Mouse (Mus musculus) CH12.LX (cell line): ENCODE data around the gene Tbc1d22b.

Experiments
- BHLHE40 ChIP-seq: IDR thresholded peaks from 2 replicates; pipeline ENCODE4 v1.6.1; 2011; ENCODE audit warnings: mild to moderate bottlenecking, low read depth, low read length, improper control_type of control experiment
- CTCF ChIP-seq, 2 experiments: IDR thresholded peaks in 1 of 2; conservative IDR thresholded peaks in 1 of 2; 2 replicates each; pipeline ENCODE4 v1.5.1; 2011 to 2012; ENCODE audit warnings: low read depth in 2 of 2, low read length in 2 of 2, improper control_type of control experiment in 1 of 2, inconsistent platforms in 1 of 2, mild to moderate bottlenecking in 1 of 2, moderate library complexity in 1 of 2
- EP300 ChIP-seq: IDR thresholded peaks from 2 replicates; pipeline ENCODE4 v1.6.1; 2011; ENCODE audit warnings: low read length, improper control_type of control experiment
- IRF4 ChIP-seq: IDR thresholded peaks from 2 replicates; pipeline ENCODE4 v1.6.1; 2014; ENCODE audit warnings: low read depth, mild to moderate bottlenecking, inconsistent platforms, low read length, improper control_type of control experiment
- JUND ChIP-seq: conservative IDR thresholded peaks from 2 replicates; pipeline ENCODE4 v1.6.1; 2011; ENCODE audit warnings: low read depth, low read length, improper control_type of control experiment
- MAFK ChIP-seq: IDR thresholded peaks from 2 replicates; pipeline ENCODE4 v1.6.1; 2011; ENCODE audit warnings: low read length, improper control_type of control experiment; ENCODE audit not compliant: insufficient replicate concordance
- MAX ChIP-seq: IDR thresholded peaks from 2 replicates; pipeline ENCODE4 v1.6.1; 2011; ENCODE audit warnings: low read length, improper control_type of control experiment
- MAZ ChIP-seq: IDR thresholded peaks from 2 replicates; pipeline ENCODE4 v1.6.1; 2012; ENCODE audit warnings: low read depth, mild to moderate bottlenecking, inconsistent platforms, low read length, improper control_type of control experiment, moderate library complexity
- POLR2A ChIP-seq: IDR thresholded peaks from 2 replicates; pipeline ENCODE4 v1.6.1; 2011; ENCODE audit warnings: low read depth, mild to moderate bottlenecking, improper control_type of control experiment, low read length
- TCF12 ChIP-seq: IDR thresholded peaks from 2 replicates; pipeline ENCODE4 v1.6.1; 2014; ENCODE audit warnings: low read depth, mild to moderate bottlenecking, inconsistent platforms, low read length, improper control_type of control experiment
- ZKSCAN1 ChIP-seq: IDR thresholded peaks from 2 replicates; pipeline ENCODE4 v1.6.1; 2012; ENCODE audit warnings: low read depth, inconsistent platforms, low read length, improper control_type of control experiment, borderline replicate concordance

DNA sequence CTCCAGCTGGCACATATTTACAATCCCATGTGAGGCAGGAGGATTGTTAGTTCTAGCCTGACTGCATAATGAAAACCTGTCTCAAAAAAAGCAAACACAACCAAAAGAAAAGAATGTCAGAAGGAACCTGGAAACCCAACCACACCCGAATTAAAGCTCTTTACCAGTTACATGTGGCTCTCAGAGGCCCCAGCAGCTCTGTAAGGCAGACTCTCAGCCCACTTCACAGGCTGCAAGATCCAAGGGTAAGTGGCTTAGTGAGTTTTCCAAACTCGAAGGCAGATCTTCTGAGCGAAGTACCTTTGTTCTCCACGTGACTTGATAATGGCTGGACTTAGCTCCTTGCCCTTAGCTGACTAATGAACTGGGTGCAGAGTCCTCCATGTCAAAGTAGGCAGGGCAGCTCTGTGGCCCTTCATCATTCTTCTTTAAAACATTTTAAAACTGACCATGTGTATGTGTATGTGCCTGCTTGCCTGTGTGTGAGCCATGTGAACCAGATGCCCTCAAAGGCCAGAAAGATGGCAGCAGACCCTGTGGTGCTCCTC lies 30.1 kb downstream of the Tbc1d22b start:
- TF ChIP-seq CTCF (conservative IDR thresholded peaks at IDR 0.05 in 1 of 2, IDR thresholded peaks at IDR 0.05 in 1 of 2; ENCODE audit: low read depth in 2 of 2, low read length in 2 of 2): no peak
- TF ChIP-seq MAZ: no peak
- no peak for TF ChIP-seq MAFK
- no peak for TF ChIP-seq EP300
- TF ChIP-seq TCF12: no peak
- no peak for TF ChIP-seq IRF4
- no peak for TF ChIP-seq POLR2A
- TF ChIP-seq BHLHE40: no peak
- TF ChIP-seq ZKSCAN1: no peak
- no peak for TF ChIP-seq JUND
- TF ChIP-seq MAX: no peak
